Mouse (Mus musculus) MEL (cell line): ENCODE results near the gene Cwc27. TPM values are rescaled to one million over a fixed set of nuclear protein-coding genes. Genes with fewer than 3 reads are reported as not detected.

Source experiments
- DNase-seq: peaks from one replicate; pipeline ENCODE4 v3.0.0; 2011; ENCODE audit warnings: low read depth, low spot score
- H3K27ac ChIP-seq: 2 replicates; pipeline ENCODE4 v1.5.1; 2012; ENCODE audit warnings: low read depth, mild to moderate bottlenecking, control low read depth, low read length, moderate library complexity; ENCODE audit not compliant: control insufficient read depth
- H3K27me3 ChIP-seq, 2 experiments: fragments of 150-350 bp in 1 of 2; sonication (generic) in 1 of 2; 2 replicates each; pipeline ENCODE4 v1.6.1; 2012; ENCODE audit warnings: low read length in 2 of 2, mild to moderate bottlenecking in 2 of 2, improper control_type of control experiment in 1 of 2, moderate library complexity in 1 of 2; ENCODE audit not compliant: insufficient read depth in 2 of 2, control insufficient read depth in 1 of 2
- H3K36me3 ChIP-seq, 2 experiments: 2 replicates each; pipeline ENCODE4 v1.6.1; 2012 to 2014; ENCODE audit warnings: low read length in 2 of 2, improper control_type of control experiment in 1 of 2, inconsistent platforms in 1 of 2, mild to moderate bottlenecking in 1 of 2; ENCODE audit not compliant: insufficient read depth in 2 of 2, control insufficient read depth in 1 of 2
- H3K4me1 ChIP-seq, 2 experiments: fragments of 150-350 bp in 1 of 2; sonication (generic) in 1 of 2; 2 replicates each; pipeline ENCODE4 v1.6.1; 2012; ENCODE audit warnings: low read length in 2 of 2, improper control_type of control experiment in 1 of 2, mild to moderate bottlenecking in 1 of 2; ENCODE audit not compliant: insufficient read depth in 2 of 2, control insufficient read depth in 1 of 2
- H3K4me3 ChIP-seq, 2 experiments: fragments of 150-350 bp in 1 of 2; sonication (generic) in 1 of 2; 2 replicates each; pipeline ENCODE4 v1.5.1; 2012; ENCODE audit warnings: low read depth in 2 of 2, low read length in 2 of 2, mild to moderate bottlenecking in 2 of 2, moderate library complexity in 2 of 2, control low read depth in 1 of 2, improper control_type of control experiment in 1 of 2; ENCODE audit not compliant: control insufficient read depth in 1 of 2, insufficient read depth in 1 of 2
- H3K79me2 ChIP-seq: 2 replicates; pipeline ENCODE4 v1.6.1; 2012; ENCODE audit warnings: mild to moderate bottlenecking, low read length, moderate library complexity; ENCODE audit not compliant: control insufficient read depth, poor library complexity, insufficient read depth
- H3K9ac ChIP-seq: 2 replicates; pipeline ENCODE4 v1.6.1; 2012; ENCODE audit warnings: low read depth, mild to moderate bottlenecking, control low read depth, low read length, moderate library complexity; ENCODE audit not compliant: control insufficient read depth, poor library complexity, severe bottlenecking
- H3K9me3 ChIP-seq: fragments of 150-350 bp; sonication (generic); replicated peaks from 2 replicates; pipeline ENCODE4 v1.6.1; 2012; ENCODE audit warnings: mild to moderate bottlenecking, low read length, improper control_type of control experiment, moderate library complexity; ENCODE audit not compliant: insufficient read depth
- BHLHE40 ChIP-seq: IDR thresholded peaks from 2 replicates; pipeline ENCODE4 v1.6.1; 2012; ENCODE audit warnings: low read depth, mild to moderate bottlenecking, inconsistent platforms, low read length, improper control_type of control experiment, borderline replicate concordance
- CHD1 ChIP-seq: IDR thresholded peaks from 2 replicates; pipeline ENCODE4 v1.6.1; 2012; ENCODE audit warnings: low read depth, mild to moderate bottlenecking, inconsistent platforms, low read length, improper control_type of control experiment
- CHD2 ChIP-seq: IDR thresholded peaks from 2 replicates; pipeline ENCODE4 v1.6.1; 2011; ENCODE audit warnings: low read length, improper control_type of control experiment
- E2F4 ChIP-seq: IDR thresholded peaks from 2 replicates; pipeline ENCODE4 v1.6.1; 2011; ENCODE audit warnings: low read depth, low read length, improper control_type of control experiment, borderline replicate concordance
- ETS1 ChIP-seq: IDR thresholded peaks from 2 replicates; pipeline ENCODE4 v1.6.1; 2012; ENCODE audit warnings: low read depth, mild to moderate bottlenecking, inconsistent platforms, low read length, improper control_type of control experiment, moderate library complexity
- GABPA ChIP-seq: IDR thresholded peaks from 2 replicates; pipeline ENCODE4 v1.6.1; 2012; ENCODE audit warnings: low read depth, mild to moderate bottlenecking, inconsistent platforms, low read length, improper control_type of control experiment, moderate library complexity
- GATA1 ChIP-seq: IDR thresholded peaks from 2 replicates; pipeline ENCODE4 v1.6.1; 2011; ENCODE audit warnings: low read depth, low read length, improper control_type of control experiment
- KAT2A ChIP-seq: conservative IDR thresholded peaks from 2 replicates; pipeline ENCODE4 v1.6.1; 2012; ENCODE audit warnings: low read depth, low read length, improper control_type of control experiment, inconsistent platforms
- MAFK ChIP-seq: IDR thresholded peaks from 2 replicates; pipeline ENCODE4 v1.6.1; 2011; ENCODE audit warnings: low read depth, mild to moderate bottlenecking, low read length, improper control_type of control experiment, borderline replicate concordance
- MEF2A ChIP-seq: IDR thresholded peaks from 2 replicates; pipeline ENCODE4 v1.6.1; 2014; ENCODE audit warnings: low read depth, mild to moderate bottlenecking, inconsistent platforms, low read length, improper control_type of control experiment; ENCODE audit not compliant: poor library complexity, insufficient replicate concordance, severe bottlenecking; ENCODE audit errors: extremely low read depth
- MXI1 ChIP-seq: IDR thresholded peaks from 2 replicates; pipeline ENCODE4 v1.6.1; 2011; ENCODE audit warnings: mild to moderate bottlenecking, low read depth, low read length, improper control_type of control experiment
- MYB ChIP-seq: IDR thresholded peaks from 2 replicates; pipeline ENCODE4 v1.6.1; 2011; ENCODE audit warnings: mild to moderate bottlenecking, low read depth, low read length, improper control_type of control experiment
- MYC ChIP-seq: IDR thresholded peaks from 2 replicates; pipeline ENCODE4 v1.6.1; 2011; ENCODE audit warnings: low read depth, mild to moderate bottlenecking, low read length, improper control_type of control experiment, moderate library complexity
- NRF1 ChIP-seq: IDR thresholded peaks from 2 replicates; pipeline ENCODE4 v1.6.1; 2014; ENCODE audit warnings: low read depth, mild to moderate bottlenecking, inconsistent platforms, low read length, improper control_type of control experiment, moderate library complexity; ENCODE audit not compliant: poor library complexity, insufficient read depth, severe bottlenecking
- POLR2AphosphoS2 ChIP-seq: IDR thresholded peaks from 2 replicates; pipeline ENCODE4 v1.6.1; 2011; ENCODE audit warnings: low read length, improper control_type of control experiment
- RAD21 ChIP-seq: IDR thresholded peaks from 2 replicates; pipeline ENCODE4 v1.6.1; 2011; ENCODE audit warnings: mild to moderate bottlenecking, low read depth, low read length, improper control_type of control experiment
- RCOR1 ChIP-seq: IDR thresholded peaks from 2 replicates; pipeline ENCODE4 v1.6.1; 2012; ENCODE audit warnings: low read depth, mild to moderate bottlenecking, inconsistent platforms, low read length, improper control_type of control experiment
- SMC3 ChIP-seq: IDR thresholded peaks from 2 replicates; pipeline ENCODE4 v1.6.1; 2011; ENCODE audit warnings: low read depth, low read length, improper control_type of control experiment
- TAL1 ChIP-seq: IDR thresholded peaks from 2 replicates; pipeline ENCODE4 v1.6.1; 2012; ENCODE audit warnings: mild to moderate bottlenecking, inconsistent platforms, low read length, moderate library complexity, mixed read lengths
- UBTF ChIP-seq: IDR thresholded peaks from 2 replicates; pipeline ENCODE4 v1.6.1; 2012; ENCODE audit warnings: low read depth, mild to moderate bottlenecking, inconsistent platforms, low read length, improper control_type of control experiment, moderate library complexity, borderline replicate concordance; ENCODE audit not compliant: insufficient read depth
- USF1 ChIP-seq: IDR thresholded peaks from 2 replicates; pipeline ENCODE4 v1.6.1; 2014; ENCODE audit warnings: low read depth, mild to moderate bottlenecking, inconsistent platforms, low read length, improper control_type of control experiment, moderate library complexity
- USF2 ChIP-seq, 2 experiments: IDR thresholded peaks; 2 replicates each; pipeline ENCODE4 v1.6.1; 2011 to 2012; ENCODE audit warnings: improper control_type of control experiment in 2 of 2, low read length in 2 of 2, borderline replicate concordance in 1 of 2, inconsistent platforms in 1 of 2, low read depth in 1 of 2, mild to moderate bottlenecking in 1 of 2; ENCODE audit not compliant: insufficient read depth in 1 of 2
- ZC3H11A ChIP-seq: IDR thresholded peaks from 2 replicates; pipeline ENCODE4 v1.6.1; 2012; ENCODE audit warnings: low read depth, mild to moderate bottlenecking, inconsistent platforms, low read length, improper control_type of control experiment
- polyA plus RNA-seq, 2 experiments: library from polyadenylated mRNA; stranded (reverse) in 1 of 2; unstranded in 1 of 2; fragments of >175 nt in 1 of 2; fragments of >200 nt in 1 of 2; gene quantifications; 2 replicates each; pipeline versions ENCODE4 v1.2.1 to v1.2.4; 2012; ENCODE audit warnings: low replicate concordance in 2 of 2, low read depth in 1 of 2; ENCODE audit not compliant: insufficient read length in 2 of 2, insufficient read depth in 1 of 2, missing spikeins in 1 of 2
- total RNA-seq: library from RNA; depleted of rRNA; stranded (reverse); fragments of 300-350 nt; gene quantifications from 2 replicates; pipeline ENCODE4 v1.2.3, GENCODE M21; 2012

Cwc27 gene
- total and polyA plus RNA-seq, 3 experiments, result 18.3 to 22.0 TPM; not detected in 1

- Histone ChIP-seq H3K4me1 (no peaks in the 10 kb centered on the region), H3K27me3 (no peaks in the 10 kb centered on the region), H3K9me3 (no peaks in the 10 kb centered on the region), H3K4me3 (no peak overlapping the region), H3K79me2 (no peaks in the 10 kb centered on the region), H3K27ac (no peak overlapping the region), H3K9ac (no peak overlapping the region), H3K36me3 (no peaks in the 10 kb centered on the region)
- no peak for DNase-seq
- TF ChIP-seq MYC, result no peak
- no peak for TF ChIP-seq POLR2AphosphoS2
- TF ChIP-seq TAL1, result no peak
- TF ChIP-seq SMC3, result no peak
- no peak for TF ChIP-seq USF1
- TF ChIP-seq USF2 (IDR thresholded peaks at IDR 0.05; ENCODE audit: borderline replicate concordance in 1 of 2, insufficient read depth in 1 of 2, low read depth in 1 of 2, low read length in 2 of 2), result no peak
- no peak for TF ChIP-seq CHD1
- no peak for TF ChIP-seq MEF2A
- TF ChIP-seq E2F4, result no peak
- TF ChIP-seq GATA1, result no peak
- no peak for TF ChIP-seq ETS1
- no peak for TF ChIP-seq MAFK
Observed at GRCm38 (mm10) chr13:104602197-104602596, 214.7 kb downstream of the Cwc27 start.

GRCm38 (mm10) chr13:104601783-104602182 is 215.2 kb downstream of the Cwc27 start:
- no peaks in the 10 kb centered on the region for H3K27me3 ChIP-seq
- no peak for TF ChIP-seq RAD21
- TF ChIP-seq MEF2A, result no peak
- no peak for TF ChIP-seq GABPA
- TF ChIP-seq UBTF, result no peak
- TF ChIP-seq TAL1, result no peak
- TF ChIP-seq BHLHE40, result no peak
- TF ChIP-seq MYB, result no peak
- TF ChIP-seq NRF1, result no peak
- no peak for TF ChIP-seq KAT2A
- TF ChIP-seq MXI1, result no peak
- no peak for TF ChIP-seq ZC3H11A
- TF ChIP-seq CHD2, result no peak
- no peak for TF ChIP-seq GATA1
- TF ChIP-seq RCOR1, result no peak
- TF ChIP-seq CHD1, result no peak
- TF ChIP-seq MYC, result no peak
- TF ChIP-seq, all 39 proteins: peak for 0
- no peak for DNase-seq
- no peaks in the 10 kb centered on the region for H3K79me2 ChIP-seq
- no peaks in the 10 kb centered on the region for H3K36me3 ChIP-seq
- H3K4me1 ChIP-seq, result no peaks in the 10 kb centered on the region
- H3K9ac ChIP-seq, result no peak overlapping the region
- H3K9me3 ChIP-seq, result no peaks in the 10 kb centered on the region
- H3K27ac ChIP-seq, result no peak overlapping the region
- H3K4me3 ChIP-seq, result no peak overlapping the region
